Mouse (Mus musculus) stomach, embryonic 16.5 days (tissue): ENCODE data around the gene Kifap3. TPM values are rescaled to one million over a fixed set of nuclear protein-coding genes. Genes with fewer than 3 reads are reported as not detected.

Source experiments
- polyA plus RNA-seq: library from polyadenylated mRNA; unstranded; fragments of >200 nt; fragmentation: Nextera tagmentation; extraction: Ambion mirVana; gene quantifications from 2 replicates; pipeline ENCODE4 v1.2.1, GENCODE M21; 2015

The Kifap3 gene
- polyA plus RNA-seq, 1 experiment from 2014 or later: 27.5 TPM

Other genes with a start within 250 kb of the Kifap3 start
- 0.23 TPM in 1 of 2 replicates, not detected in the other for gene Mettl11b, start 54.4 kb upstream of the Kifap3 start, polyA plus RNA-seq
- 14.6 and 16.8 TPM in 2 replicates for gene Scyl3, start 149.5 kb downstream of the Kifap3 start, polyA plus RNA-seq
- gene BC055324, start 215.2 kb downstream of the Kifap3 start, polyA plus RNA-seq: 14.6 and 14.9 TPM in 2 replicates
- 8.1 and 8.3 TPM in 2 replicates for gene Mettl18, start 215.3 kb downstream of the Kifap3 start, polyA plus RNA-seq